Mouse (Mus musculus) c-Kit-positive CD71-positive TER-119-negative erythroid progenitor cells, embryonic 14.5 days (primary cell): Measurements from ENCODE around the gene Barhl1.

Experiments
- DNase-seq: peaks from one replicate; pipeline ENCODE4 v3.0.0-alpha.2; 2013; ENCODE audit warnings: low read depth

Gene Barhl1

GRCm38 (mm10) chr2:28911331-28912038 is 5.0 kb downstream of the Barhl1 start:
- no peak for DNase-seq

GRCm38 (mm10) chr2:28910877-28911276 is 5.6 kb downstream of the Barhl1 start:
- no peak for DNase-seq

GRCm38 (mm10) chr2:28909818-28910710 is 6.4 kb downstream of the Barhl1 start:
- DNase-seq = no peak

- no peak for DNase-seq
These were observed 7.2 kb downstream of the Barhl1 start for GRCm38 (mm10) chr2:28909186-28909817.

- DNase-seq = no peak
These were observed 7.9 kb downstream of the Barhl1 start for GRCm38 (mm10) chr2:28908389-28909153.

- DNase-seq = no peak
These were observed 8.6 kb downstream of the Barhl1 start for GRCm38 (mm10) chr2:28907691-28908388.

GRCm38 (mm10) chr2:28905561-28905960 is 10.9 kb downstream of the Barhl1 start:
- DNase-seq = no peak

- DNase-seq = no peak
These were observed 11.7 kb downstream of the Barhl1 start for GRCm38 (mm10) chr2:28904786-28905185.

GRCm38 (mm10) chr2:28903871-28904270 is 12.6 kb downstream of the Barhl1 start:
- DNase-seq = no peak

- DNase-seq = no peak
These were observed 14.2 kb downstream of the Barhl1 start for GRCm38 (mm10) chr2:28902291-28902690.

GRCm38 (mm10) chr2:28897340-28897899 is 19.0 kb downstream of the Barhl1 start:
- DNase-seq = no peak

- no peak for DNase-seq
These were observed 20.6 kb downstream of the Barhl1 start for GRCm38 (mm10) chr2:28895876-28896275.

- no peak for DNase-seq
These were observed 22.9 kb downstream of the Barhl1 start for GRCm38 (mm10) chr2:28893526-28893925.

- DNase-seq = no peak
These were observed 23.7 kb downstream of the Barhl1 start for GRCm38 (mm10) chr2:28892796-28893195.

- DNase-seq = no peak
These were observed 31.6 kb downstream of the Barhl1 start for GRCm38 (mm10) chr2:28884914-28885313.

GRCm38 (mm10) chr2:28882826-28883485 is 33.5 kb downstream of the Barhl1 start:
- DNase-seq = no peak

- DNase-seq = no peak
These were observed 34.4 kb downstream of the Barhl1 start for GRCm38 (mm10) chr2:28882047-28882446.

GRCm38 (mm10) chr2:28881275-28881674 is 35.2 kb downstream of the Barhl1 start:
- DNase-seq = no peak

GRCm38 (mm10) chr2:28875554-28875953 is 40.9 kb downstream of the Barhl1 start:
- no peak for DNase-seq

- no peak for DNase-seq
These were observed 49.0 kb downstream of the Barhl1 start for GRCm38 (mm10) chr2:28867495-28867894.
